Mouse (Mus musculus) lung, postnatal 0 days (tissue): Measurements from ENCODE around the gene Rock2.

ENCODE experiments used
- CTCF ChIP-seq: IDR thresholded peaks from 2 replicates; pipeline ENCODE4 v1.5.1; 2016; ENCODE audit warnings: antibody characterized with exemption, mild to moderate bottlenecking
- EP300 ChIP-seq: IDR thresholded peaks from 2 replicates; pipeline ENCODE4 v1.6.1; 2016; ENCODE audit warnings: antibody characterized with exemption, mild to moderate bottlenecking, control low read depth

DNA sequence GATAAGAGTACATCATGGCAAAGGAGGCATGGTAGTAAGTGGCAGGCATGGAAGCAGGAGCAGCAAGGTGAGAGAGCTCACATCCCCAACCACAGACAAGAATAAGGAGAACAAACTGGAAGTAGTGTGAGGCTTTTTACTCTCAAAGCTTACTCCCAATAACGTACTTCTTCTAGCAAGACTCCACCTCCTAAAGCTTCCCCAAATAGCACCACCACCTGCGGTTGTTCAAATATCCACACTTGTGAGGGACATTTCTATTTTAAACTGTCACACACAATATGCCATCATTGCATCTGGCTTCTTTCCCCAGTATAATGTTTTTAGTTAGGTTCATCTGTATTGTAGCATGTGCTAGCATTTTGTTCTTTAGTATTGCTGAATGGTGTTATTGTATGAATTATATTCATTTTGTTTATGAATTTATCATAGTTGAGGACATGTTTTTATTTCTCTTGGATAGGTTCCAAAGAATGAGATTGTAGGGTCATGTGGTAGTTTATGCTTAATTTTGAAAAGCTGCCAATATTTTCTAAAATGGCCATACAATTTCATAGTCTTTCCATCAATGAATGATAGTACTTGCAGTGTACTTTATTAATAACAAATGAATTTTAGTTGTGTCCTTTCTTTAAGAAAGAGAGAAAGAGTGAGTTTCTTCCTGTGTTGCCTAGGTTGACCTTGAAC lies 9.4 kb downstream of the Rock2 start:
- TF ChIP-seq EP300 (no peak), CTCF (no peak)
